Comparison of ENCODE assay signal across 16 mouse cellular contexts in the genomic region with DNA sequence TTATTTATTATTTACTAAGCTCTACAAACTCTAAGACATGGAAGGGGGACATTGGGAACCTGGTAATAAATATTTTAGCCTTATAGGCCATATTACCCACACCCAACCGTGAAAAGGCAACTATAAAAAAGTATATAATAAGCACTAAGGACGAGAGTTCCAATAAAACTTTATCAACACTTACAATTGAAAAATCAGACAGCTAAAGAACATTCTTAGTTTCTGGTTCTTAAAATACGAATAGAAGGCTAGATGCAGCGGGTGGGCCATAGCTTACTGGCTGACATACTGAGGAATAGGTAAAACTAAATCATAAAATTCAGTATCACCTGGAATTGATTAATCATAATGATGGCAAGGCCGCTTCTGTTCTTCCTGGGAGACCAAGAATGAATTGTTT. TPM values are rescaled to one million over a fixed set of nuclear protein-coding genes. Genes with fewer than 3 reads are reported as not detected.
A peak's percentile ranks its signal among the peaks of the same experiment; 100 is the strongest.
DNase-seq lines count a peak whose midpoint lies in the region; ATAC-seq and TF ChIP-seq lines count a peak whose summit lies in the region.
"Had no signal": no experiment of that assay in that cellular context is flagged by ENCODE, and none has a peak within 500 bp of the region (broad histone marks: within the 10 kb centered on the region; RNA-seq: fewer than 3 reads in every experiment).

No protein-coding gene starts in this region.

- 77% methylated on average over 5 of the region's 5 CpGs for WGBS in liver, embryonic 12.5 days (ENCODE audit: insufficient replicate concordance)
- WGBS in cerebellum, adult 2 months, result 97% methylated on average over 5 of the region's 5 CpGs

- H3K79me2 ChIP-seq in MEL (ENCODE audit: control insufficient read depth, insufficient read depth, low read length, poor library complexity), result peaks cover 23% of the 10 kb centered on the region

- H3K4me2 ChIP-seq in liver, embryonic 12.5 days, result peak overlapping the region; percentile 83

- H3K27me3 ChIP-seq in erythroblast, embryonic 14.5 days (ENCODE audit: control insufficient read depth), result no peaks in the 10 kb centered on the region
- no peaks in the 10 kb centered on the region for H3K27me3 ChIP-seq in MEL (ENCODE audit: control insufficient read depth in 1 of 2, insufficient read depth in 2 of 2, low read length in 2 of 2)
- no peaks in the 10 kb centered on the region for H3K27me3 ChIP-seq in liver, embryonic 12.5 days (replicated peaks)
- H3K27me3 ChIP-seq in cerebellum, adult 2 months (ENCODE audit: control insufficient read depth, insufficient read depth, low read length), result no peaks in the 10 kb centered on the region

- no peaks in the 10 kb centered on the region for H3K9me3 ChIP-seq in erythroblast, embryonic 14.5 days (ENCODE audit: control insufficient read depth, low read length)
- H3K9me3 ChIP-seq in MEL (replicated peaks; ENCODE audit: insufficient read depth, low read length), result no peaks in the 10 kb centered on the region
- no peaks in the 10 kb centered on the region for H3K9me3 ChIP-seq in liver, embryonic 12.5 days (replicated peaks)
- H3K9me3 ChIP-seq: embryonic facial prominence, embryonic 12.5 days; forebrain, embryonic 12.5 days; heart, embryonic 10.5 days had no signal

- peak overlapping the region; percentile 84 for H3K9ac ChIP-seq in MEL (ENCODE audit: control insufficient read depth, low read depth, low read length, poor library complexity, severe bottlenecking)
- no peak overlapping the region for H3K9ac ChIP-seq in liver, embryonic 12.5 days

- H3K4me3 ChIP-seq in erythroblast, embryonic 14.5 days (replicated peaks), result peak overlapping the region; percentile 75
- peak overlapping the region; percentile 69; the same call in 1 of the 2 replicates for H3K4me3 ChIP-seq in layer of hippocampus, adult 2 months
- peak overlapping the region; percentile 77 to 79 for H3K4me3 ChIP-seq in MEL (ENCODE audit: control insufficient read depth in 1 of 2, insufficient read depth in 1 of 2, low read depth in 2 of 2, low read length in 2 of 2)
- peak overlapping the region; percentile 77; the same call in 1 of the 2 replicates for H3K4me3 ChIP-seq in liver, embryonic 12.5 days
- H3K4me3 ChIP-seq in cerebellum, adult 2 months (replicated peaks; ENCODE audit: insufficient read depth, low read depth, low read length), result no peak overlapping the region

- no peak overlapping the region for H3K27ac ChIP-seq in layer of hippocampus, adult 2 months
- H3K27ac ChIP-seq in MEL (ENCODE audit: control insufficient read depth, low read depth, low read length), result peak overlapping the region; percentile 65
- H3K27ac ChIP-seq in liver, embryonic 12.5 days, result no peak overlapping the region
- no peak overlapping the region for H3K27ac ChIP-seq in cerebellum, adult 2 months (ENCODE audit: insufficient read depth, low read length)
- H3K27ac ChIP-seq: embryonic facial prominence, embryonic 12.5 days; forebrain, embryonic 12.5 days; hindbrain, embryonic 14.5 days had no signal

- ATAC-seq in erythroblast, adult 5-6 weeks (replicated peaks; ENCODE audit: low FRiP score, poor library complexity, severe bottlenecking), result no peak
- ATAC-seq in liver, embryonic 12.5 days, result no peak

- H3K36me3 ChIP-seq in erythroblast, embryonic 14.5 days (ENCODE audit: control insufficient read depth), result no peaks in the 10 kb centered on the region
- H3K36me3 ChIP-seq in MEL (ENCODE audit: control insufficient read depth in 1 of 2, insufficient read depth in 2 of 2, low read length in 2 of 2), result peaks cover 0 to 12% of the 10 kb centered on the region in 2 experiments; a peak in 2 of 4 replicates
- H3K36me3 ChIP-seq in liver, embryonic 12.5 days, result no peaks in the 10 kb centered on the region
- H3K36me3 ChIP-seq: embryonic facial prominence, embryonic 12.5 days; forebrain, embryonic 12.5 days; heart, embryonic 10.5 days had no signal

- TF ChIP-seq RAD21 in MEL (IDR thresholded peaks at IDR 0.05; ENCODE audit: low read depth, low read length), result no peak

- TF ChIP-seq EP300 in MEL (IDR thresholded peaks at IDR 0.05; ENCODE audit: low read depth in 1 of 2, low read length in 2 of 2), result 0 out of 4 replicates have a peak, but pooled peaks of 1 of the 2 experiments have one; percentile 18

- no peak for DNase-seq in layer of hippocampus, adult 2 months (ENCODE audit: low spot score in 2 of 2)
- no peak for DNase-seq in layer of hippocampus, postnatal 14 days (ENCODE audit: low spot score in 2 of 2)
- DNase-seq in MEL (ENCODE audit: low read depth, low spot score), result peak; percentile 60
- no peak for DNase-seq in embryo, embryonic 10 days (ENCODE audit: low spot score)
- DNase-seq in cerebellum, adult 2 months, result no peak
- DNase-seq: adrenal gland, adult 8-10 months; cerebellum, postnatal 25 days; layer of hippocampus, postnatal 36 days; right cerebral cortex, adult 18-20 months had no signal

- no peak for TF ChIP-seq CTCF in layer of hippocampus, adult 2 months (conservative IDR thresholded peaks at IDR 0.05)
- no peak for TF ChIP-seq CTCF in MEL (IDR thresholded peaks at IDR 0.05 in 2 of 3, conservative IDR thresholded peaks at IDR 0.05 in 1 of 3; ENCODE audit: control insufficient read depth in 1 of 3, insufficient read depth in 1 of 3, low read depth in 2 of 3, low read length in 3 of 3, poor library complexity in 1 of 3, severe bottlenecking in 1 of 3)
- no peak for TF ChIP-seq CTCF in cerebellum, adult 2 months (IDR thresholded peaks at IDR 0.05; ENCODE audit: borderline replicate concordance, insufficient read depth, low read depth, low read length)

- TF ChIP-seq POLR2A in MEL (IDR thresholded peaks at IDR 0.05; ENCODE audit: control insufficient read depth in 1 of 2, insufficient read depth in 1 of 2, low read depth in 1 of 2, low read length in 2 of 2, poor library complexity in 1 of 2), result no peak
- TF ChIP-seq POLR2A in cerebellum, adult 2 months (IDR thresholded peaks at IDR 0.05; ENCODE audit: borderline replicate concordance, insufficient read depth, low read length), result no peak

- peaks cover 25% of the 10 kb centered on the region for H3K4me1 ChIP-seq in erythroblast, embryonic 14.5 days (ENCODE audit: control insufficient read depth)
- H3K4me1 ChIP-seq in MEL (ENCODE audit: control insufficient read depth in 1 of 2, insufficient read depth in 2 of 2, low read length in 2 of 2), result peaks cover 0 to 3% of the 10 kb centered on the region in 2 experiments; a peak in 2 of 4 replicates
- peaks cover 28% of the 10 kb centered on the region for H3K4me1 ChIP-seq in liver, embryonic 12.5 days
- H3K4me1 ChIP-seq in cerebellum, adult 2 months (ENCODE audit: control insufficient read depth, insufficient read depth, low read length), result no peaks in the 10 kb centered on the region
- H3K4me1 ChIP-seq: embryonic facial prominence, embryonic 12.5 days had no signal

TF ChIP-seq in MEL, 35 proteins besides CTCF, POLR2A, EP300 and RAD21:
- TF ChIP-seq TBP (IDR thresholded peaks at IDR 0.05; ENCODE audit: low read depth, low read length), result no peak
- TF ChIP-seq ZNF384 (IDR thresholded peaks at IDR 0.05; ENCODE audit: low read depth, low read length), result peak; percentile 56
- peak; percentile 70 for TF ChIP-seq MXI1 (IDR thresholded peaks at IDR 0.05; ENCODE audit: low read depth, low read length)
- TF ChIP-seq MAZ (IDR thresholded peaks at IDR 0.05; ENCODE audit: low read depth, low read length), result 0 out of 2 replicates have a peak, but pooled peaks have one; percentile 27
- TF ChIP-seq RCOR1 (IDR thresholded peaks at IDR 0.05; ENCODE audit: low read depth, low read length), result 0 out of 2 replicates have a peak, but pooled peaks have one; percentile 29
- TF ChIP-seq KAT2A (conservative IDR thresholded peaks at IDR 0.05; ENCODE audit: low read depth, low read length), result no peak
- 0 out of 2 replicates have a peak, but pooled peaks have one; percentile 42 for TF ChIP-seq MYC (IDR thresholded peaks at IDR 0.05; ENCODE audit: low read depth, low read length)
- peak; percentile 77 for TF ChIP-seq SIN3A (IDR thresholded peaks at IDR 0.05; ENCODE audit: low read length)
- 0 out of 2 replicates have a peak, but pooled peaks have one; percentile 27 for TF ChIP-seq ELF1 (IDR thresholded peaks at IDR 0.05; ENCODE audit: low read depth, low read length)
- TF ChIP-seq HCFC1 (IDR thresholded peaks at IDR 0.05; ENCODE audit: low read depth, low read length), result peak; percentile 71
- no peak for TF ChIP-seq USF2 (IDR thresholded peaks at IDR 0.05; ENCODE audit: borderline replicate concordance in 1 of 2, insufficient read depth in 1 of 2, low read depth in 1 of 2, low read length in 2 of 2)
- TF ChIP-seq MAFK (IDR thresholded peaks at IDR 0.05; ENCODE audit: borderline replicate concordance, low read depth, low read length), result 0 out of 2 replicates have a peak, but pooled peaks have one; percentile 9
- 0 out of 2 replicates have a peak, but pooled peaks have one; percentile 86 for TF ChIP-seq CHD1 (IDR thresholded peaks at IDR 0.05; ENCODE audit: low read depth, low read length)

RNA-seq across cellular contexts. Expression of a gene that starts 1.2 kb away (rescaled TPM):
- polyA plus RNA-seq in erythroblast, embryonic 14.5 days (2012), result 0.08 TPM in 2 replicates
- 26.3 and 28.8 TPM in 2 replicates for total RNA-seq in erythroblast, adult 5-6 weeks (2015; ENCODE audit: low replicate concordance)
- 39.8 and 51.7 TPM in 2 replicates for total RNA-seq in erythroblast, adult 5-6 weeks (2017; ENCODE audit: low replicate concordance)
- 1 to 10 TPM; 1.8 to 2.0 TPM for total RNA-seq in layer of hippocampus, adult 2 months (2021)
- total RNA-seq in layer of hippocampus, postnatal 14 days (2021), result 1 to 10 TPM; 1.2 TPM
- 11.4 and 12.8 TPM in 2 replicates for total RNA-seq in MEL (2012; rRNA removed)
- polyA plus RNA-seq in MEL (2012; ENCODE audit: insufficient read depth in 1 of 2, insufficient read length in 2 of 2, low read depth in 1 of 2, low replicate concordance in 2 of 2, missing spikeins in 1 of 2), result 10 to 100 TPM; 41.5 to 71.9 TPM
- polyA plus RNA-seq in liver, embryonic 12.5 days (2016; fragmentation: Nextera tagmentation; extraction: Ambion mirVana), result 3.1 and 3.2 TPM in 2 replicates
- polyA plus RNA-seq in cerebellum, adult 2 months (2012; rRNA removed), result 1.3 and 1.4 TPM in 2 replicates

RNA-seq across cellular contexts. Expression of a gene that starts 19.2 kb away (rescaled TPM):
- not detected in 2 replicates for polyA plus RNA-seq in erythroblast, embryonic 14.5 days (2012)
- total RNA-seq in erythroblast, adult 5-6 weeks (2015; ENCODE audit: low replicate concordance), result 29.8 and 37.0 TPM in 2 replicates
- total RNA-seq in erythroblast, adult 5-6 weeks (2017; ENCODE audit: low replicate concordance), result 13.7 and 21.0 TPM in 2 replicates
- 10 to 100 TPM; 13.5 to 15.3 TPM for total RNA-seq in layer of hippocampus, adult 2 months (2021)
- total RNA-seq in layer of hippocampus, postnatal 14 days (2021), result 10 to 100 TPM in 1 of 2 experiments, 1 to 10 TPM in 1; 9.7 to 11.7 TPM
- total RNA-seq in MEL (2012; rRNA removed), result 6.2 and 9.0 TPM in 2 replicates
- polyA plus RNA-seq in MEL (2012; ENCODE audit: insufficient read depth in 1 of 2, insufficient read length in 2 of 2, low read depth in 1 of 2, low replicate concordance in 2 of 2, missing spikeins in 1 of 2), result 10 to 100 TPM in 1 of 2 experiments, not detected in 1; 17.9 TPM
- polyA plus RNA-seq in liver, embryonic 12.5 days (2016; fragmentation: Nextera tagmentation; extraction: Ambion mirVana), result 1.8 and 2.0 TPM in 2 replicates
- 9.6 and 11.0 TPM in 2 replicates for polyA plus RNA-seq in cerebellum, adult 2 months (2012; rRNA removed)
